Mouse (Mus musculus) retina, postnatal 1 day (tissue): ENCODE measurements at regions not wholly inside any gene's neighbourhood (a gene's known extent, or its start where the extent isn't known, plus 50 kb on each side); places are given as distances from the start of the nearest gene placed in this dataset.

Experiments used
- DNase-seq: peaks from one replicate; pipeline ENCODE4 v3.0.0-alpha.2; 2012

GRCm38 (mm10) chr13:51227836-51228235 is 57.0 kb downstream of the Nxnl2 start:
- DNase-seq: no peak

GRCm38 (mm10) chr13:51228862-51229770 is 58.3 kb downstream of the Nxnl2 start:
- DNase-seq: peak; percentile 96

GRCm38 (mm10) chr13:51229862-51230261 is 59.0 kb downstream of the Nxnl2 start:
- DNase-seq: no peak

- no peak for DNase-seq
Observed at GRCm38 (mm10) chr13:51231586-51231985, 60.8 kb downstream of the Nxnl2 start.

- DNase-seq: no peak
Observed at GRCm38 (mm10) chr13:51247378-51247777, 76.6 kb downstream of the Nxnl2 start.

- no peak for DNase-seq
Observed at GRCm38 (mm10) chr13:51253371-51253770, 82.5 kb downstream of the Nxnl2 start.

- DNase-seq: no peak
Observed at GRCm38 (mm10) chr13:51255688-51256087, 84.9 kb downstream of the Nxnl2 start.

GRCm38 (mm10) chr13:51258752-51259721 is 88.2 kb downstream of the Nxnl2 start:
- peak; percentile 59 for DNase-seq

- peak; percentile 32 for DNase-seq
Observed at GRCm38 (mm10) chr13:51261619-51262018, 90.8 kb downstream of the Nxnl2 start.

- no peak for DNase-seq
Observed at GRCm38 (mm10) chr13:51272786-51273185, 102.0 kb downstream of the Nxnl2 start.

- DNase-seq: peak; percentile 49
Observed at GRCm38 (mm10) chr13:51274639-51275038, 103.8 kb downstream of the Nxnl2 start.

- no peak for DNase-seq
Observed at GRCm38 (mm10) chr13:51276601-51277000, 105.8 kb downstream of the Nxnl2 start.

- DNase-seq: no peak
Observed at GRCm38 (mm10) chr13:51277515-51277914, 106.7 kb downstream of the Nxnl2 start.

GRCm38 (mm10) chr13:51279642-51280387 is 109.0 kb downstream of the Nxnl2 start:
- DNase-seq: peak; percentile 50

- peak; percentile 73 for DNase-seq
Observed at GRCm38 (mm10) chr13:51280388-51280753, 109.5 kb downstream of the Nxnl2 start.

GRCm38 (mm10) chr13:51284679-51285078 is 113.9 kb downstream of the Nxnl2 start:
- DNase-seq: no peak

GRCm38 (mm10) chr13:51289442-51289841 is 118.6 kb downstream of the Nxnl2 start:
- DNase-seq: no peak

- DNase-seq: no peak
Observed at GRCm38 (mm10) chr13:51290021-51290424, 118.4 kb upstream of the S1pr3 start.

GRCm38 (mm10) chr13:51290926-51291325 is 117.5 kb upstream of the S1pr3 start:
- no peak for DNase-seq

- DNase-seq: no peak
Observed at GRCm38 (mm10) chr13:51293047-51293446, 115.4 kb upstream of the S1pr3 start.

GRCm38 (mm10) chr13:51295872-51296271 is 112.6 kb upstream of the S1pr3 start:
- no peak for DNase-seq

GRCm38 (mm10) chr13:51297231-51297880 is 111.1 kb upstream of the S1pr3 start:
- DNase-seq: no peak
